Mouse (Mus musculus): Measurements from ENCODE around the gene Mybph. TPM values are rescaled to one million over a fixed set of nuclear protein-coding genes. Genes with fewer than 3 reads are reported as not detected.

The Mybph gene
- polyA plus RNA-seq, 1 experiment from 2014 or later: 0.13 TPM

DNA sequence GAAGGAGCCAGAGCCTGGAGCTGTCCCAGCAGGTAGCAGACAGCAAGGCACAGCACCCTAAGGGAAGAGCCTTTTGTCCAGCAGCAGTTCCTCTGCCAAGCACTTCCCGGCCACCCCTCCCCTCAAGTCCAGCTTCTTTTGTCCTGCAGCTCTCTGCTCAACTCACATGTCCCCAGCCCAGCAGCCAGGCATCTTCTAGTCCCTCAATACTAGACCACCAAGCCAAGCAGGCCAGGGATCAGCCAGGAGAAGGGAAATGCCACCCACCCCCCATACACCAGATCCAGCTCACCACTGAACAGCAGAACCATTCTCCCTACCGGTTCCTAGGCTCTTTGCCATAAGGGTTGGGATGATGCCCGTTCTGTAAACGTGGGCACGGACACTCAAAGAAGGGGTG is 26.4 kb downstream of the Mybph start:
- Histone ChIP-seq H3K4me3 (replicated peaks; ENCODE audit: low read depth, low read length) (no peak overlapping the region), H3K9me3 (replicated peaks; ENCODE audit: low read length) (no peaks in the 10 kb centered on the region), H3K4me2 (ENCODE audit: low read length) (no peak overlapping the region), H3K27ac (no peak overlapping the region), H3K4me1 (replicated peaks; ENCODE audit: insufficient read depth, low read length) (no peaks in the 10 kb centered on the region; the same call in 1 of the 2 replicates), H3K36me3 (ENCODE audit: insufficient read depth, low read length) (no peaks in the 10 kb centered on the region), H3K27me3 (ENCODE audit: insufficient read depth, low read length) (no peaks in the 10 kb centered on the region), H3K9ac (ENCODE audit: low read depth, low read length) (no peak overlapping the region)
- TF ChIP-seq CTCF (IDR thresholded peaks at IDR 0.05; ENCODE audit: low read depth): no peak
- ATAC-seq (replicated peaks; ENCODE audit: low FRiP score, low read depth) (no peak), DNase-seq (ENCODE audit: low spot score) (no peak)
- 88% methylated on average over 5 of the region's 5 CpGs for WGBS

GRCm38 (mm10) chr1:134221172-134221571 is 27.9 kb downstream of the Mybph start:
- ATAC-seq (replicated peaks; ENCODE audit: low FRiP score, low read depth): no peak
- H3K9me3 ChIP-seq (replicated peaks; ENCODE audit: low read length): no peaks in the 10 kb centered on the region
- H3K9ac ChIP-seq (ENCODE audit: low read depth, low read length): no peak overlapping the region
- no peak overlapping the region for H3K27ac ChIP-seq
- no peak overlapping the region for H3K4me2 ChIP-seq (ENCODE audit: low read length)
- no peaks in the 10 kb centered on the region for H3K27me3 ChIP-seq (ENCODE audit: insufficient read depth, low read length)
- no peaks in the 10 kb centered on the region for H3K36me3 ChIP-seq (ENCODE audit: insufficient read depth, low read length)
- 85% methylated on average over 1 of the region's 1 CpGs for WGBS
- DNase-seq (ENCODE audit: low spot score): no peak
- no peaks in the 10 kb centered on the region for H3K4me1 ChIP-seq (replicated peaks; ENCODE audit: insufficient read depth, low read length)
- H3K4me3 ChIP-seq (replicated peaks; ENCODE audit: low read depth, low read length): no peak overlapping the region
- TF ChIP-seq CTCF (IDR thresholded peaks at IDR 0.05; ENCODE audit: low read depth): no peak

DNA sequence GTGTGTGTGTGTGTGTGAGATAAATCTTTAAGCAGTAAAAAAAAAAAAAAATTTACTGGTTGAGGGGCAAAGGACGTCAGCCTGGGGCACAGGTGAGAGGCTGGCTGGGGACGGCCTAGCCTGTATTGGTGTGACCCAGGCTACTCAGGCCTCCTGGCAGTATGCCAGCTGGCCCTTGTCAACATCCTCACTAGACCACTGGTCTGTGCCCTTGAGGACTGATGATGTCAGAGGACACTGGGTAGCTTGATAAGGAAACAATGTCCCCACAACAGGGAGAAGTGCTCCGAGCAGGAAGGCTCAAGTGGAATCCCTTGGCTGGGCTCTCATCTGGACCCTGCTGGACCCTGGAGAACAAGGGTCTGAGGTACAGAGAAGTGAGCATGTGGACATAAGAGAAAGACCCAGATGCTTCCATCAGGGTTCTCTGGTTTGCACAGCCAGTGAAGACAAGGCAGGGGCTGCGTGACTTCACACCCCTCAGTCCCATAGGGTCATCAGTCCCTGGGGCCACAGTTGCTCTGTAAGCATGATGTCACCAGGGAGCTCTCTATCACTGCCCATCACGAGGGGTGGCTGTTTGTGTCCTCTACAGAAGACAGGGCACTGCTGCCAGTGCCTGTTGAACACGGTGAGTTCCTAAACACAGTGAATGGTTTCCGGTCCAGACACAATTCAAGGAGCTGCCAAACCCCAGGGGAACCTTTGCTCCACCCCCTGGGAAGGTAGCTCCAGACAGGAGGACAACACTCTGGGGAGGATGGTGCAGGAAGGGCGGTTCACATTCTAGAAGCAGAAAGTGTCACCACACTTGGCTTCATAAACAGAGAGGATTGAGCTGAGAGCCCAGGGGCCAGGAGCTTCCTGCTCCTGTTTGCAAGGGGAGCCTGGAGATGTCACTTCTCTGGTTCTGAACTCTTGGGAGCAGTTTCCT is 29.1 kb downstream of the Mybph start:
- H3K4me2 ChIP-seq (ENCODE audit: low read length): no peak overlapping the region
- no peak for TF ChIP-seq CTCF (IDR thresholded peaks at IDR 0.05; ENCODE audit: low read depth)
- H3K9ac ChIP-seq (ENCODE audit: low read depth, low read length): no peak overlapping the region
- no peaks in the 10 kb centered on the region for H3K4me1 ChIP-seq (replicated peaks; ENCODE audit: insufficient read depth, low read length)
- no peaks in the 10 kb centered on the region for H3K36me3 ChIP-seq (ENCODE audit: insufficient read depth, low read length)
- no peaks in the 10 kb centered on the region for H3K9me3 ChIP-seq (replicated peaks; ENCODE audit: low read length)
- H3K27ac ChIP-seq: no peak overlapping the region
- H3K27me3 ChIP-seq (ENCODE audit: insufficient read depth, low read length): no peaks in the 10 kb centered on the region
- WGBS: 37% methylated on average over 8 of the region's 8 CpGs
- DNase-seq (ENCODE audit: low spot score) (no peak), ATAC-seq (replicated peaks; ENCODE audit: low FRiP score, low read depth) (peak; percentile 69; the same call in 1 of the 2 replicates)
- H3K4me3 ChIP-seq (replicated peaks; ENCODE audit: low read depth, low read length): no peak overlapping the region

- Histone ChIP-seq H3K36me3 (ENCODE audit: insufficient read depth, low read length) (no peaks in the 10 kb centered on the region), H3K4me1 (replicated peaks; ENCODE audit: insufficient read depth, low read length) (no peaks in the 10 kb centered on the region; the same call in 1 of the 2 replicates), H3K4me2 (ENCODE audit: low read length) (no peak overlapping the region), H3K27me3 (ENCODE audit: insufficient read depth, low read length) (no peaks in the 10 kb centered on the region), H3K27ac (no peak overlapping the region), H3K9ac (ENCODE audit: low read depth, low read length) (no peak overlapping the region), H3K9me3 (replicated peaks; ENCODE audit: low read length) (no peaks in the 10 kb centered on the region), H3K4me3 (replicated peaks; ENCODE audit: low read depth, low read length) (no peak overlapping the region)
- 74% methylated on average over 12 of the region's 12 CpGs for WGBS
- DNase-seq (ENCODE audit: low spot score) (no peak), ATAC-seq (replicated peaks; ENCODE audit: low FRiP score, low read depth) (no peak)
- TF ChIP-seq CTCF (IDR thresholded peaks at IDR 0.05; ENCODE audit: low read depth): no peak
These were observed 31.5 kb downstream of the Mybph start for GRCm38 (mm10) chr1:134224649-134225227.

DNA sequence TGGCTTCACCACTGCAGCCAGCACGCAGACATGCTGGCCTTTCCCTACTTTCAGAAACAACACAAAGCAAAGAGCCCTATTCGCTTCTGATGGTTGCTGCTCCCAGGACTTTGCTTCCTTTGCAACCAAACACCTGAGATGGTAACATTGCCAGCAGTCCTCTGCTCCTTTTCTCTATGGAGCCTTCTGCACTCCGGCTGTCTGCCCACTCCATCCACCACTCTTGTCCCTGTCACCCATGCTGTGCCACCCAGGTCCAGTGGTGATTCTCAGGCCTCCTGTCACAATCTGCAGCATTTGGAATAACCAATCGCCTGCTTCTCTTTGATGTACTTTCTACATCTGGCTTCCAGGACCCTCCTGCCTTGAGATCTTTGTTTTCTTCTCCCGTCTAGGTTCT is 32.1 kb downstream of the Mybph start:
- WGBS: 90% methylated on average over 5 of the region's 5 CpGs
- Histone ChIP-seq H3K4me3 (replicated peaks; ENCODE audit: low read depth, low read length) (no peak overlapping the region), H3K27me3 (ENCODE audit: insufficient read depth, low read length) (no peaks in the 10 kb centered on the region), H3K27ac (no peak overlapping the region), H3K36me3 (ENCODE audit: insufficient read depth, low read length) (no peaks in the 10 kb centered on the region), H3K9me3 (replicated peaks; ENCODE audit: low read length) (no peaks in the 10 kb centered on the region), H3K4me2 (ENCODE audit: low read length) (no peak overlapping the region), H3K4me1 (replicated peaks; ENCODE audit: insufficient read depth, low read length) (no peaks in the 10 kb centered on the region; the same call in 1 of the 2 replicates), H3K9ac (ENCODE audit: low read depth, low read length) (no peak overlapping the region)
- TF ChIP-seq CTCF (IDR thresholded peaks at IDR 0.05; ENCODE audit: low read depth): no peak
- DNase-seq (ENCODE audit: low spot score) (no peak), ATAC-seq (replicated peaks; ENCODE audit: low FRiP score, low read depth) (no peak)

DNA sequence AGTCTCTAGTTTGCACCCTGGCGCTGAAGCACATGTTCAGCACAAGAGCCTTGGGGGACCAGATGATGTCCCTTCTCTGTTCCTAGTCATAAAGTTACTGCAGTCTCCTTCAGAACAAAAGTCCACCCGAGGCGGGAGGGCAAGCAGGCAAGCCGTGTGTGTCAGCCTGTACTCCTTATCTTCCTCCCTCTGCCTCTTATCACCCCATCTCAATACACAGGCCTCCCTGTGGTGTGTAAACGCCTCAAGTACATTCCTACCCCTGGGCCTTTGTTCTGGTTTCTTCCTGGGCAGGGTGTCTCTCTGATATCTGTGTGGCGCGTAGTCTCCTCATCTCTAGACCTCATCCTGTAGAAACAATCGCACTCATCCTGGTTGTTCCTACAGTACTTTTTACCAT is 33.5 kb downstream of the Mybph start:
- Histone ChIP-seq H3K27ac (no peak overlapping the region), H3K4me3 (replicated peaks; ENCODE audit: low read depth, low read length) (no peak overlapping the region), H3K36me3 (ENCODE audit: insufficient read depth, low read length) (no peaks in the 10 kb centered on the region), H3K4me2 (ENCODE audit: low read length) (no peak overlapping the region), H3K9ac (ENCODE audit: low read depth, low read length) (no peak overlapping the region), H3K27me3 (ENCODE audit: insufficient read depth, low read length) (no peaks in the 10 kb centered on the region), H3K9me3 (replicated peaks; ENCODE audit: low read length) (no peaks in the 10 kb centered on the region), H3K4me1 (replicated peaks; ENCODE audit: insufficient read depth, low read length) (no peaks in the 10 kb centered on the region; the same call in 1 of the 2 replicates)
- TF ChIP-seq CTCF (IDR thresholded peaks at IDR 0.05; ENCODE audit: low read depth): no peak
- 78% methylated on average over 8 of the region's 8 CpGs for WGBS
- DNase-seq (ENCODE audit: low spot score) (no peak), ATAC-seq (replicated peaks; ENCODE audit: low FRiP score, low read depth) (no peak)

All from kidney, postnatal 0 days (tissue).